Mouse (Mus musculus) activated CD4-positive, CD25-positive, alpha-beta regulatory T cell (primary cell): ENCODE results near the gene Tnfrsf13b. TPM values are rescaled to one million over a fixed set of nuclear protein-coding genes. Genes with fewer than 3 reads are reported as not detected.

ENCODE experiments used
- polyA plus RNA-seq, 2 experiments: library from polyadenylated mRNA; unstranded; fragments of 100-300 nt; shearing (Covaris generic); gene quantifications; one replicate each; pipeline ENCODE4 v1.2.1; 2017

Gene Tnfrsf13b
- polyA plus RNA-seq: 10 to 100 TPM; 60.9 to 84.0 TPM

GRCm38 (mm10) chr11:61126606-61127355 lies at the start of gene Tnfrsf13b:
TSS of gene Tnfrsf13b (plus strand) at chr11:61126755.

DNA sequence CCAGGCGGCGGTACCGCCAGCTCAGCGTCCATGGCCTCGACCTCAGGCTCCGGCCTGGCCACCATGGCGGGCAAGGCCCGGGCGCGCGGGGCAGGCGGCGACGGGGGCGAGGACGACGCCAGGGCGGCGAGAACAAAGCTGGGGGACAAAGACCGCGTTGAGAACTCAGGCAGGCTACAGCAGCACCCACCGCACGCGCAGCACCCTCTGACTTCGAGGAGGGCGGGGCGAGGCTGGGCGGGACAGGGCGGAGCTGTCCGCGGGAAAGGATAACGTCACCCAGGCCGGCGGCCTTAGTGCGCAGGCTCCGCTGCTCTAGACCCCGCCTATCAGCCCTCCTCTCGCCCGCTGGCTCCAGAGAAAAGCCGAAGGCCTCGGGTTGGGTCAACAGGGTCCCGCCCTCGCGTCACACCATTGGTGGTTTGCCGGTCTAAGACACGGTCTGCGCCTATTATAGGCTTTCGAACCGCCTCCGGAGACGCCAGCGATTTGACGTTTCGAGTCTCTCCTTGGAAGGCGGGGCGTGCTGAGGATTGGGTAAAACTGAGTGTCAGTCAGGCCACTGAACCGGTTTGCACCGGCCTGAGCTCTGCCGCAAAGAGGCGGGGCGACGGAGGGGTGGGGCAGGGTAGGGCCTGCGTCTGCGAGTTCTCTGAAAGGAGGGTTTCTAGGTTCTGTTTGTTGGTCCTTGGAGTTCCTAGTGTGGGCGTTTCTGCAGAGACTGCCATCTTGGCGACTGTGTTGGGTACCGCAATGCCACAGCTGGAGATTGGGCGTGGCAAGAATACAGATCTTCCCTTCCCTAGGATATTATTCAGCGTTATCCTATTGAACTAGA lies 48.5 kb downstream of the Tnfrsf13b start, which contains the start of gene Usp22:
Gene Usp22 (minus strand): TSS at position 235 of the 838 bp plus-strand sequence.

Other genes starting within 250 kb of the Tnfrsf13b start
- gene Tmem11, start 247.5 kb upstream of the Tnfrsf13b start, polyA plus RNA-seq: 10 to 100 TPM; 26.3 to 39.7 TPM
- gene Natd1, start 212.0 kb upstream of the Tnfrsf13b start, polyA plus RNA-seq: 10 to 100 TPM in 1 of 2 experiments, 1 to 10 TPM in 1; 8.4 to 10.4 TPM
- gene Map2k3, start 194.7 kb upstream of the Tnfrsf13b start, polyA plus RNA-seq: 100 to 1,000 TPM in 1 of 2 experiments, 10 to 100 TPM in 1; 65.7 to 124 TPM
- gene Kcnj12, start 104.2 kb upstream of the Tnfrsf13b start, polyA plus RNA-seq: under 1 TPM in 1 of 2 experiments, not detected in 1; 0.76 TPM
- gene Usp22, start 48.3 kb downstream of the Tnfrsf13b start, polyA plus RNA-seq: 10 to 100 TPM; 24.5 to 30.0 TPM
- gene Aldh3a1, start 80.8 kb downstream of the Tnfrsf13b start, polyA plus RNA-seq: not detected
- gene Aldh3a2, start 140.7 kb downstream of the Tnfrsf13b start, polyA plus RNA-seq: 10 to 100 TPM; 33.2 to 46.5 TPM
- not detected for gene Slc47a2, start 216.1 kb downstream of the Tnfrsf13b start, polyA plus RNA-seq